Mouse (Mus musculus): ENCODE results near the gene Lrriq1. TPM values are rescaled to one million over a fixed set of nuclear protein-coding genes. Genes with fewer than 3 reads are reported as not detected.

The Lrriq1 gene
- not detected for polyA plus RNA-seq (2017; shearing (Covaris generic))

GRCm38 (mm10) chr10:103235707-103236459, at the start of gene Lrriq1:
Lrriq1 (minus strand) TSS chr10:103236322.

GRCm38 (mm10) chr10:103029730-103030490, 206.2 kb downstream of the Lrriq1 start, which contains the start of gene Alx1:
Alx1 (minus strand) TSS chr10:103030215.

Other genes starting within 250 kb of the Lrriq1 start
- gene Alx1, start 206.1 kb downstream of the Lrriq1 start, polyA plus RNA-seq (2017; shearing (Covaris generic)), result not detected
- not detected for gene Slc6a15, start 131.5 kb upstream of the Lrriq1 start, polyA plus RNA-seq (2017; shearing (Covaris generic))

Data from activated CD4-positive, CD25-positive, alpha-beta regulatory T cell, adult 9 weeks (primary cell).